Mouse (Mus musculus): ENCODE data around the gene Gstt2.
"Not testable (repeated sequence)": the region's sequence is repeated elsewhere in the genome, so short reads cannot be mapped to it uniquely, and the experiment has no call there.

Gstt2 gene

DNA sequence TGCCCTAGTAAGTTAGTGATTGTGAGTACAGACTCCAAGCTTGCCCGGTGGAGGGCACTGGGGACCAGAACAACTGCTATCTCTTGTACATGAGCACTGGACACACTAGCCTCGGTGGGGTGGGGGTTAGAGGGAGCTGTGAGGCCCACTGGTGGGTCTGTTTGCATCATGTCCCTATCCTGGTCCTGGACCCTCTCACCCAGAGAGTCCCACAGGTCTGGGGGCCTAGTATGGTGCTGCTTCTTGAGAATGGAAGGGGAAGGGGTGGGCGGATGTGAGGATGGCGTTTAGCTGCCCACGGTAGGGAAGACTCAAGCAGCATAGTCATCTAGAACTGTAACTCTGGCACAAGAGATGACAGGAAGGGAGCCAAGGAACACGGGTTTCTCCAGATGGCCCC, 17.6 kb upstream of the Gstt2 start:
- DNase-seq = no peak

DNA sequence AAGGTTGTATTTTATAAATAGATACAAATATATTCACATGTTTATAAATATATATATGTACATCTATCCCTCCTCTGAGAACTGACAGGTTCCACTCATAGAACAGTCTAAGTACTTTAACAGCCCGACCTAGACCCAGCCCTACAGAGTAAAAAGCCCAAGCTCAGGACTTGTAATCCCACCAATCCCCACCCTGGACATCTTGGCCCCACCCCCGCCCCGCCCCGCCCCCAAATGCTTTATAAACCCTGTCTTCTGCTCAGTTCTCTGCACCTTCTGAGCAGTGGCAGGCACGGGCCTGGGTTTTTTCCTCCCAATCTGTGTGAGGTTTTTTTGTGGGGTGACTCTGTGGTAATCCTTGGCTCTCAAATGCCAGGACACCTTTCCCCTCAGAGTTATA, 16.9 kb upstream of the Gstt2 start:
- DNase-seq = no peak

DNA sequence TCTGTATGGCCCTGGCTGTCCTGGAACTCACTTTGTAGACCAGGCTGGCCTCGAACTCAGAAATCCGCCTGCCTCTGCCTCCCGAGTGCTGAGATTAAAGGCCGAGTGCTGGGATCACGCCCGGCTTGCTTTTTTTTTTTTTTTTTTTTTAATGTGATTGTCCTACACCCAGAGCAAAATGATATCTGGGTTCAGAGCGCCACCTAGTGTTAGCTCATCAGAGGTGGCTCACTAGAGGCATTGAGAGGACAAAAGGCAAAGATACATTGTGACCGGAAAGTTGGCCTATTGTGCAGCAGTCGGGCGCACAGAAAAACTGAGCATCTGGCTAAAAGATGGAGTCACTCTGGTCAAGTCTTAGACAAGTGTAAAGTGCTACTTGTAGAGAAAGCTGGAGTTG, 16.2 kb upstream of the Gstt2 start:
- DNase-seq = peak; percentile 94

DNA sequence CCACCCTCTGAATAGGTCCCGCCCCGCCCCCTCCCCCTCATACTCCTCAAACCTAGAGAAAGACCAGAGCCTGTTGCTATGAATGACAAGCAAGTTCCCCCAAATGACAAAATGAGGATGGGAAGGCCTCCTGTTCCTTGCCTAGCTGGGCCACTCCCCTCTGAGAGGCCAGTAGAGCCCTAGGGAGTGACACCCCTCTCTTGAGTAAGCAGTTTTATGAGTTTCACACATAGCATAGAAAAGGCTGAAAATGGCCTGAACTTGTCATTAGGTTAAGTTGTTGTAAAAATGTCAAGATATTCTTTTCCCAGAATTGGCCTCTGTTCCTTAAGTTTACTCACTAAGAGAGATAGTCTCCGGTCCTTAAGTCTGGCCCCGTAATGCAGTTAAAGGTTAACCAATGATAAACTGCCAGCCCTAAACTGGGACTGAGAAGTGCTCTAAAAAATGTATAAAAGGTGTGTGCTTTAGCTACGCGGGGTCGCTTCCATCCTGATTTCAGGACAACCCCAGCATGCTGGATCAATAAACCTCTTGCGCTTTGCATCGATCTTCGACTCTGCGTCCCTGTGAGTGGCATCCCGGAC, 15.4 kb upstream of the Gstt2 start:
- no peak for DNase-seq

DNA sequence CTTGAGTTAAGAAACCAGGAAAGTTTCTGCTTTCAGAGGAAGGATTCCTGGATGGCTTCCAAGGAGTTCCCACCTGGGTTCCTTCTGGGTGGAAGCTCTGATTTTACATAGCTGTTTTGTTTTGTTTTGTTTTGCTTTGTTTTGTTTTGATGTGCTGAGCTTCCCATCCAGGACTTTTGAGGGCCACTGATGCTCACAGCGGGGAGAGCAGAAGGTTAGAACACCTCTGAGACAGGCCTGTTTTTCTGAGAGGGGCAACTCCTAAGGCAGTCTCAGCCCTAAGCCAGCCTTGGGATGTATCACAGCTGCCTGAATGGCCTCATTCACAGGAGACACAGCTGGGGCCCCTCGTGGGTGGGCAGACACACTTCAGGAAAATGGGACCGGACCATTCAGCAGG, 14.5 kb upstream of the Gstt2 start:
- no peak for DNase-seq

DNA sequence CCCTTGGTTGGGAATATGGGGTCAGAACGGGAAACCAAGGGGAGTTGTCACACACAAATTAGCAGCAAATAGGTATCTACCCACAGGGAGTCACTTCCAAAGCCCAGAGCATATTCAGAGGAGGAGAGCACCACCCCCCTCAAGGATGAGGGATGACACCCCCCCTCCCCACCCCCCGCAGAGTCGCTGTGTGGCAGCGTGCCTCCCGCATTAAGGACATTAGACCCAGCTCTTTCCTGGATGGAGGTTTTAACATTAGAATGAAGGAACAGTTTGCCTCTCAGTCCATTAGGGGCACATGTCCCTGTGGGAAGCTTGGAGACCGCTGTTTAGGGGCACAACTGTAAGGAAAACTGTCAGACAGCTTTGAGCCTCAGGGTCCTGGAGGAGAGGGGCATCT, 13.9 kb upstream of the Gstt2 start:
- DNase-seq = no peak

DNA sequence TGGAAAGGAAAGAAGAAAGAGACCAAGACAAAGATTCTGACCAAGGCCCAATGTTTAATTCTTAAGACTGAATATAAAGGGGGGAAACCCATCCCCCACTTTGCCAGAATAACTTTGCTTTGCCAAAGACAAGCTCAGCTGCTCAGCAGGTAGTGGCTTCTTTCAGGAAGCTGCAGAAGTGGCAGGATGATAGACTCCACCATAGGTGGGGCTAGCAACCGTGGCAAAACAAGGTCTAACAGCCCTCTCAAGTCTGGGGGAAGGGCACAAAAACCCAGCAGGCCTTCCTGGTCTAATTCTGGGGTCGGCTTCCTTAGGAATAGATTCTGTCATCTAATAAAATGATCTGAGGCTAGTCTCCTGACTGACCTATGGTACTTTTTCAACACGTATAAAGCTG, 11.2 kb upstream of the Gstt2 start:
- no peak for DNase-seq

DNA sequence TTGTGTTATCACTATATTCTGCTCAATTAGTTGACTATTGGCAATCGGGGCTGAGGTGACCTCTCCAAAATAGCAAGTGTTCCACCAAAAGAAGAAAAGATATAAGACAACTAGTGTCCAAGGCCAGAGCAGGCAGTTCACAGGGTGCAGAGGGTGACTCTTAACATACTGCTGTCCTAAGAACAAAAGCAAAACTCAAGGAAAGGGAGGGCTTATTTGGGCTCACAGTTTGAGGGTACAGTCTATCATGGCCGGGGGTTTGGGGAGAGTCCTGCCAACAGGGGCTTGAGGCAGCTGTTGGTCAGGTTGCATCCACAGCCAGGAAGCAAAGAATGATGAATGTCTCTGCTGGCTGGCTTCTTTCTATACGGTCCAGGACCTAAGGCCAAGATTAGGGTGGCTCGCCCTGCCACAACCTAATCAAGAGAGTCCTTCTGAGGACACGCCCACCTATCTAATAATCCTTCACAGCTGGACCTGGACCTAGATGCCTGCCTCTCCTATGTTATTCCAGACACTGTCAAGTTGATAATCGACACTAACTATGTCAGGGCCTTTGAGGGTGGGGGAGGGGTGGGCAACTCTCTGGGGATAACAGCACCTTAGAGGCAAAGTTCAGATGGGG, 8.2 kb upstream of the Gstt2 start:
- no peak for DNase-seq

DNA sequence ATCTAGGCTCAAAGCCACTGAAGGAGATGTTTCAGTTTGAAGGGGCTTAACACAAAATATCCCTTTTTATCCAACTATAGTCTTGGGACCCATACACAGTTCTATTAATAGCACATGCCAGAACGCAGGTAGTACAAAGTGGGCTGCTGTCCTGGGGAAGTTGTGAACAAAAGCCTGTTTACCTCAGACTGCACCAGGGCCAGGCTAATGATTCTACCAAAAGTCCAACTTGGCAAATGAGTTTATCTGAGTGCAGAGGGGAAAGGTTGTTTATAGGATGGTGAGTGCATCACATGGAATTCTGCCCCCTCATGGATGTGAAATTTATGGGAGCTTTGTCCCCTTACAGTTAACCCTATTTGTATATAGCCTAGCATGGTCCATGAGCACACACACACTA, 7.6 kb upstream of the Gstt2 start:
- DNase-seq = no peak

DNA sequence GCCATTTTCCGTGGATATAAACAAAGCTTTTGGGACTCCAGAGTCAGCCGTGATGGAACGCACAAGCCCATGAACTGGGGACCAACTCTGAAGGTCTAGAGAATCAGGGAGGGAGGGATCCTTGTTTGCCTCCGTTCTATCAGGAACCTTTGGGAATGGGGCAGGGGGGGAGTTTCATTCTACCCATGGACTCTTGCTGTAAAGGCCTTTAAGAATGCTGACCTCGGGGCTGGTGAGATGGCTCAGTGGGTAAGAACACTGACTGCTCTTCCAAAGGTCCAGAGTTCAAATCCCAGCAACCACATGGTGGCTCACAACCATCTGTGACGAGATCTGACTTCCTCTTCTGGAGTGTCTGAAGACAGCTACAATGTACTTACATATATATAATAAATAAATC, 6.7 kb upstream of the Gstt2 start:
- DNase-seq = not testable (repeated sequence)

DNA sequence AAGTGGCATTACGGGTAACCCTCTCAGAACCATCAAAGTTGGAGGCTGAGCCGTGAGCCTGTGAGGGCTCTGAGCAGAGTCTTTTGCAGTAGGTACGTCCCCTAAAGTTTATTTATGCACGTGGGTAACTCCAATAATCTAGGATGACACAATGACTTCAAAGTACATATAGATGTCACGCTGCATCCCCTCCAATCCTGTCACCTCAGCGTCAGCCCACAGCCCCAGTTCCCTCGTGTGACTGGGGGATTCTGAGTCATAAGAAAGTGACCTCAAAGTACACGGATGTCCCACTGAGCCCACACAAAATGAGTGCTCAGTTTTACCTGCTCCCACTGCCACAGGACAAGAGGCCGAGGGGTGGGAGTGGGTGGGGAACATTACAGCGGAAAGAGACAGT, 1.9 kb upstream of the Gstt2 start:
- no peak for DNase-seq

DNA sequence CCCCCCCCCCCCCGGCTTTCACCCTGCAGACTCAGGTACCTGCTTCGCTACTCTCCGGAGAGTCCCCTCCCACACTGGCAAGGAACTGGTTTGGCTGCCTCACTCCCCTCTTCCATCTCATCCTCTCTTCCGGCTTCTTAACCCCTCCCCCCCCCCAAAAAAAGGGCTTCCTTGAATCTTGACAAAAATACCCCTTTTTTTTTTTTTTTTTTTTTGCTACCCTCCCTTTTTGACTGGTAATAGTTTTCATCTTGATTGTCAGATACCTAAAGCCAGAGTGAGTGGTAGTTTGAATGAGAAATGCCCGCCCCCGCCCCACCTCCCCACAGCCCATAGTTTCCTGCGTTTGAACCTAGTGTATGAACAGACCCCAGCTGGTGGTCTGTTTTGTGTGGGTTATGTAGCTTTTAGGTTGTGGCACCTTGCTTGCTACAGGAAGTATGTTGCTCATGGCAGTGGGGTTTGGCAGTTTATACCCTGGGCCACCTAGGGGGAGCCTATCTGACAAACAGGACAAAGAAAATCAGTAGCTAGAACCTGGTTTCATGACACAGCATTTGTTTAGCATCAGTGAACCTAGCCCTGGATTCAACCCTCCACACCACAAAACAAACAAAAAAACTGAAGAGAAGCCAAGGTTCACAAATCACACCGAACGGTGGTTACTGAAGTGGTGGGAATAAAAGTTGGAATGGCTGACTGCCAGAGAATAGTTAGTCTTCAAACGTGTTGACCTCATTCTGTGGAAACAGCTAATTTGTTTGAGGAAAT, 1.3 kb downstream of the Gstt2 start:
- DNase-seq = peak; percentile 72

DNA sequence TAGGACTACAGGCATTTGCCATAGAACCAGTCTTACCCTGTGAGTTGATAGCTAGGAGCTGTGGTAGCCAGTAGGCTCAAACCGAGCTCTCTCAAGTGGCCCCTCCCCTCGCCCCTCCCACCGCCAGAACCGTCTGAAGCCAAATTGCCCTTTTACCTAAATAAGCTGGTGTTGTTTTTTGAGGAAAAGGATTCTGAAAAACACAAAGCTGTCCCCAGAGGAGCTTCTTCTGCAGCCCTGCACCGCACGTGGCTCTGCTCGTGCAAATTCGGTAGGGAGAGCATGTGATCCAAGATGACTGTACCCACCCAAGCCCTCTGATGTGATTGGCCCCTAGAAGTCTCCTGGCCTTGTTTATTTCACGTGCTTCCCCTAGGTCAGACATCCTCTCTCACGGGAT, 1.9 kb downstream of the Gstt2 start:
- peak; percentile 77 for DNase-seq

DNA sequence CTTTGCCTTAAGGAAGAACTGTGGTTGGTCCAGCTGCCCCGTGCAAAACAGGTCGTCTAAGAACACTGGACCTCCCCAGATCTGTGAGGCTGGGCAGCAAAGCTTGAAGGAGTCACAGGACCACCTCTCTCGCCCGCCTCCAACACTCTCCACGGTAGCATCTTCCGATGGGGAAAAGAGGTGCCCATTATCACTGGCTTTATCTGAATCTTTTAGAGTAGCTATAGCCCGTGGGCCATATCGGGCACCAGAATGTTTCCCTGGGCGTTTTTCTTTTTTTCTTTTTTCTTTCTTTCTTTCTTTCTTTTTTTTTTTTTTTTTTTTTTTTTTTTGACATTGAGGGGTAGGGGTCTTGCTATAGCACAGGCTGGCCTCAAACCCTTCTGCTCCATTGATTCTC, 2.5 kb downstream of the Gstt2 start:
- DNase-seq = no peak

DNA sequence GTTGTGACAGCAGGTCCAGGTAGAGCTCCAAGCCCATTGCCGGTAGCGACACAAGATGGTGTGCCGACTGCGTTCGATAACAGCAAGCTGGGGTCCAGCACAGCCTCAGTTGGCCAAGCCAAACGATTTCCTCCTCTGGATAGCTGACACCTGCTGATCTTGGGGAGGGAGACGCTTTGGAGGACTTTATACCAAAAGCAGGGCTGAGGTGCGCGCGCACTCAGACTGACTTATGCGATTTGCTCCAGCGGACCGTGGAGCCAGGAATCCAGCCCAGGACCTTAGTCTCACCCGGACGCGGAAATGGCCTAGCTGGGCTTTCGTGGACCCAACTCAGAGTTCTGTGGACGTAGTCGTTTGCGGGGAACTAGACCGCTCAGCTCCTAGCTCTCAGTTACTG, 3.0 kb downstream of the Gstt2 start:
- peak; percentile 89 for DNase-seq

DNA sequence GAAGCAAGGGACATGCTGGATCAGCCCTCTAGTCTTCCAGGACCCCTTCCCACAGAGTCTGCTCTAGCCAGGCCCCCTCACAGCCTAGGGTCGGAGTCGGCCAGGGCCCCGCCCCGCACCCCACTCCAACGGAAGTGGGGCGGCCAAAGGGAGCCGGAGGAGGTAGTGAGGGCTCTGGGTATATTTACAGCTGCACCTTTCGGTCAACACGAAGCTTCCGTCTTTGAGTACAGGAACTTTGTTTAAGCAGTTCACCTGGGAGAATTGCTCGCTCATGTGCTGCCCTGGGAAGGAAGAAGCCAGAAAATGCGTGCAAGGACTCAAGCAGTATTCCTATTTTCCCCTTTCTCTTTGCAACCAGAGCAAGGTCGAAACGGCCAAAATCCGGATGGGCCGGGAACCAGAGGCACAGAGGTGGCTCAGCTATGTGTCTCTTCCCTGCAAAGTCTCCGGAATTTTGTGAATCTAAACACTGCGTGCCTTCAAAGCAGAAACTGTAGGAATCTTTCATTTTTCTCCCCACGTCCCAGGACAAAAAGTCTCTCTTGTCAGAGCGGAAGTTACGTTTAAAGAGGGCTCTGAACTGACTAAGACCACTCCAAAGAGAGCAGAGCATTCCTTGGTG, 3.7 kb downstream of the Gstt2 start:
- DNase-seq = peak; percentile 43

DNA sequence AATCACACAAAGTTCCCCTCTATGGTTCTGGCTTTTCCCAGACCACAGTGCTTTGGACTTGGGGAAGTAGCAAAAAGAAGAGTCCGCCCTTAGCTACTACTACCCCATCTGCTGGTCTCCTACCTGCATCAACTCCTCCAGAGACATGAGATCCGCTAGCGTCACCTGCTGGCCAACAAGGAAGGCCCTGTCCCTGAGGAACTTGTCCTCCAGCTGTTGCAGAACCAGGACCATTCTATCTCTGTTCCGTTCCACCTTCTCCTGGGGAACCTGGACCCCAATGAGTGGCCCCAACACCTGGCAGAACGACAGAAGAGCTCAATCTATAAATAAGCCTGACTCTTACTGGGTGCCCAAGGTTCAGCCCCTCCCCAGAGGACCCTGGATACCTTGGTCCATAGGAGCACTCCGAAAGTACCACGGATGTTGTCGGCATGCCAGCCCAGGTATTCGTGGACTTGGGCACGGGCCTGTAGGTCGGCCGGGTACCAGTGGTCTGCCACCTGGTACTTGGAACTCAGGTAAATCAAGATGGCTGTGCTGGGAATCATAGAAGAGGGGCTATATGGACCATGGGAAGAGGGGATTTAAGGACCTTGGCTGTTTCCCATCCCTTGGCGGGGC, 4.8 kb downstream of the Gstt2 start:
- peak; percentile 86 for DNase-seq

DNA sequence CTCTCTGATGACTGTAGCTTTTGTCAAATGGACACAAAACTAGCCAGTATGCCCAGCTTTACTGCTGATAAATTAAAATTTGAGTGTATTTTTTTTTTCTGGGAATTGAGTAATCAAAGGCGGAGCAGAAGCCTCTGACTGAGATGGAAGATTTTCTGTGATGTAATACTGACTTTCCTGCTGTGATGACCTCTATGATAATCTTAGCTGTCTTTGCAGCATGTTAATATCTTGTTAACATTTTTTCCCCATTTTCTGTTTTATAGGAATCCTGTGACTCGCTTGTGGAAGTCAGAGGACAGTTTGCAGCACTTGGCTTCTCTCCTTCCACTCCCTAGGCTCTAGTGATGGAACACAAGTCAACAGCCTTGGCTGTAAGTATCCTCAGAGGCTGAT, 7.0 kb downstream of the Gstt2 start:
- no peak for DNase-seq

DNA sequence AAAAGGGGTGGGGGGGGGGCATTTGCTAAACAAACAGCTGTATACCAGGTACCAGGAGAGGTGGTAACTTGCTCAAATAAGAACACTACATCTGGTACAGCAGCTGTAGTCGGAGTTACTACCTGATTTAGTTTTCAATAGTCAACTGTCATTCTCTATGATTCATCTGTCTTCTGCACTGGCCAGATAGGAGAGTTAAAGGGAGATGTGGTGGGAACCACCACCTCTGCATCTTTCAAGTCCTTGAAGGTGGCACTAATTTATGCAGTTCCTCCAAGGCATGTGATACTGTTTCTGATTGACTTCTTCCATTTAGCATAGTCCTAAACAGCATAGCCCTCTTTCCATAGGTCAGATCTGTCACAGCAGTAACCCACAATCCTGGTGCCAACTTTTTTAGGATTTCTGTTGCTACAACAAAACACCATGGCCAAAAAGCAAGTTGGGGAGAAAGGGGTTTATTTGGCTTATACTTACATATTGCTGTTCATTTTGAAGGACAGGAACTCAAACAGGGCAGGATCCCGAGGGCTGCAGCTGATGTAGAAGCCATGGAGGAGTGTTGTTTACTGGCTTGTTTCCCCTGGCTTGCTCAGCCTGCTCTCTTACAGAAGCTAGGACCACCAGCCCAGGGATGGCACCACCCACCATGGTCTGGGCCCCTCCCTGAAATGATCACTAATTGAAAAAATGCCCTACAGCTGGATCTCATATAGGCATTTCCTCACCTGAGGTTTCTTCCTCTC, 7.5 kb downstream of the Gstt2 start:
- DNase-seq = no peak

DNA sequence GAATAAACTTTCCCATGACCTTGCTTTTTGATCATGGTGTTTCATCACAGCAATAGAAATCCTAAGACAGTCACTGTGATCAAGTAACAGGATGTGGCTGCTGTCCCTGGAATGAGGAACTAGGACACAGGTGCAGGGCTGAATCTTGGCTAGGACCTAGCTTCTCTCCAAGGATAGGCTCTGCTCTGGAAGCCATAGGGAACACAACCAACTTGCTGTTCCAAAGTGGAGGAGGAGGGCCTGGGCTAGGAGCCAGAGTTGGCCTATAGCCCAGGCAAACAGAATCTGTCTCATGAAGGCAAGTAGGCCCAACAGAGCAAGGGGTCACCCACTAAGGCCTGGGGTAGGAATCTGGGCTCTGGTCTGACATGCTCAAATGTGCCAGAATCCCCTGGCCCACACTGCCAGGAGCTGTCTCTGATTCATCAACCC, 8.7 kb downstream of the Gstt2 start:
- DNase-seq = peak; percentile 56

DNA sequence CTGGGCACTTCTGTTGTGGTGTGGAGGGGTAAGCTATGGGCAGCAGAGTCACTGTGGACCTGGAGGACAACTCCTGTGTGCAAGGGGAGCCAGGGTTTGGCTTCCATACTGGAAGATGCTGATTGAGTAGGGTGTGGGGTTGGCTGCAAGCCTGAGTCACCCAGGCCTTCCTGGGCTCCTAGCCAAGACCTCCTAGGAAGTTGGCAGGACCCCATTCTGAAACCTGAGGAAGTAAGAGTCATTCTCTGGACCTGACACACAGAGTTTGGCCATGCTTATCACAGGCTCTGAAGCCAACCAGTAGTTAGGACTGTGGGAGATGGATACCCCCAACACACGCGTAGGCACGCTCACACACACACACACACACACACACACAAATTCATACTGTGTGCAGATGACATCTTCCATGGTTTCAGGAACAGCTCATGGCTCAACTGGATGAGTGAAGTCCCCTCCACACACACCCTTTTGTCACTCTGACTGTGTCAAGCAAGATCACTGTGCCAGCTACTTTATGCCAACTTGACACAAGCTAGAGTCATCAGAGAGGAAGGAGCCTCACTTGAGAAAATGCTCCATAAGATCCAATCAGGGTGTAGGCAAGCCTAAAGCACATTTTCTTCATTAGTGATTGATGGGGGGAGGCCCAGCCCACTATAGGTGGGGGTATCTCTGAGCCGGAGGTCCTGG, 9.4 kb downstream of the Gstt2 start:
- peak; percentile 56 for DNase-seq

DNA sequence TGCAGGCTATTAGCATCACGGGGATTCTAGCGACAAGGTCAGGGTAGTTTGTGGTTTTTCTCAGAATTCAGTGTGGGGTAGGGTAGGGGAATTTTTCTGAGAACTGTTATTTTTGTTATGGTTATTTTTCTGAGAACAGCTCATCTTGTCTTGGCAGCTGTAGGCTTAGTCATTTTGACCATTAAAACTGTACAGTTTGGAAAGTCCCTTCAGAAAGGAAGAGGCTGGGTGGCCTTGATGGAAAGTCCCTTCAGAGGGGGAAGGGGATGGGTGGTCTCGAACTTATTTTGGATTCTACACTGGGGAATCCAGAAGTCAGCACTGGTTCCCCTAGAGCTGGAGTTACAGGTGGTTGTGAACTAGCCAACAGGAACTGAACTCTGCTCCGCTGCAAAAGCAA, 12.7 kb downstream of the Gstt2 start:
- no peak for DNase-seq
